Mouse (Mus musculus) gonadal fat pad, adult 2 months (tissue): Measurements from ENCODE around the gene Ctf2. TPM values are rescaled to one million over a fixed set of nuclear protein-coding genes. Genes with fewer than 3 reads are reported as not detected.
"Not testable (repeated sequence)": the region's sequence is repeated elsewhere in the genome, so short reads cannot be mapped to it uniquely, and the experiment has no call there.

Experiments used
- DNase-seq: peaks from one replicate; pipeline ENCODE4 v3.0.0-alpha.2; 2012; ENCODE audit warnings: low read depth
- polyA plus RNA-seq: library from polyadenylated mRNA; depleted of rRNA; stranded (reverse); fragments of >200 nt; gene quantifications from 2 replicates; pipeline ENCODE4 v1.2.3, GENCODE M21; 2012; rRNA removed

The Ctf2 gene
- polyA plus RNA-seq: not detected in 2 replicates

DNA sequence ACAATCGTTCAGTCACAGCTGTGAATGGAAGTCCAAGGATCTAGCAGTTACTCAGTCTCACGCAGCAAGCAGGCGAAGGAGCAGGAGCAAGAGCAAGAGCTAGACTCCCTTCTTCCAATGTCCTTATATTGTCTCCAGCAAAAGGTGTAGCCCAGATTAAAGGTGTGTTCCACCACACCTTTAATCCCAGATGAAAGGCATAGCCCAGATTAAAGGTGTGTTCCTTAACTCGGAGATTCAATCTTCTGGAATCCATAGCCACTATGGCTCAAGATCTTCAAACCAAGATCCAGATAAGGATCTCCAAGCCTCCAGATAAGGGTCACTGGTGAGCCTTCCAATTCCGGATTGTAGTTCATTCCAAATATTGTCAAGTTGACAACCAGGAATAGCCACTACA lies at the start of gene Ctf2:
TSS of gene Ctf2 (minus strand) at position 101 of the 400 bp plus-strand sequence.
- not testable (repeated sequence) for DNase-seq

DNA sequence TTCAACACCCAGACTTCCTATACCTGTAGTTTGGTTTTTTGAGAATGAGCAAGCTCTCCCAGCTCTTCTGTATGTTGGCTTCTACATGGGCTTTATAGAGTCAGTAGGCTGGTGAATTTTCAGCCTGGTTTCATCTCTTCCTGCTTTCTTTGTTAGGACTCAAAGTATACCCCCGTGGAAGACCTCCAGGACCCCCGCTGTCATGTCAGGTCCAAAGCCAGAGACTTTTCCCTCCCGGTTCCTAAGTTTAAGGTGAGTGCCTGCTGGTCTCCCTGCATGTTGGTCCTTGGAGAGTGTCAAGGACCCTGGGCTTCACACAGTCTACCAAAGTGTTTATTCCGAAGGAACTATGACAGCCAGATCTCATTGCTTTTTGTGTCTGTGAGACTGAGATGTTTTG lies 46.4 kb upstream of the Ctf2 start:
- no peak for DNase-seq

DNA sequence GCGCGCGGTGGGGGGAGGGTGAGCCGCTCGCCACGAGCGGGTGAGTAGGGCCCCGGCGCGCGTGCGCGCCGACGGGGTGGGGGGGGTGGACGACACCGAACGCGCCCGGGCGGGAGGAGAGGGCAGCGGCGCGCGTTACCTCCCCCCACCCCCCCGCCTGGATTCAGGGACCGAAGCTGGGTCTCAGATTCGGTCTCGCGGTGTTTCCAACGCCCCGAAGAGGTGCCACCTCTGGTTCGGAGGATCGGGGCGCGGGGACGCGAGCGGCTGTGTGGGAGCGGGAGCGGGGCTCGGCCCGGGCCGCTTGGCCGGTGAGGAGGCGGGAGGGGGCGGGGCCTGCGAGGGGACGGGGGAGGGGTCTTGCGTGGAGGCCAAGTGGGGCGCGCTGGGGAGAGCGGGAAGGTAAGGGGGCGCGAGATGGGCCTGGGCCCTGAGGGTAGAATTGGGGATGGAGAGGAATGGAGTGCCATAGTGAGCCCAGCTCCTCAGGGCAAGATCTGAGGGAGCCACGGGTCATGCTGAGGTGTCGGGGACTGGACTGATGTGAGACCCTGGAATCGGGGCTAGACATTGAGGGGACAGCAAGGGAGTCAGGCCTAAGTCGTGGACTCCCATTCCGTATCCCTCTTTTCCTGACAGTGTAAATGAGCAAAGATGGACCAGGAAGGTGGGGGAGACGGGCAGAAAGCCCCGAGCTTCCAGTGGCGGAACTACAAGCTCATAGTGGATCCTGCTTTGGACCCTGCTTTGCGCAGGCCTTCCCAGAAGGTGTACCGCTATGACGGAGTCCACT lies 45.7 kb upstream of the Ctf2 start:
- no peak for DNase-seq

DNA sequence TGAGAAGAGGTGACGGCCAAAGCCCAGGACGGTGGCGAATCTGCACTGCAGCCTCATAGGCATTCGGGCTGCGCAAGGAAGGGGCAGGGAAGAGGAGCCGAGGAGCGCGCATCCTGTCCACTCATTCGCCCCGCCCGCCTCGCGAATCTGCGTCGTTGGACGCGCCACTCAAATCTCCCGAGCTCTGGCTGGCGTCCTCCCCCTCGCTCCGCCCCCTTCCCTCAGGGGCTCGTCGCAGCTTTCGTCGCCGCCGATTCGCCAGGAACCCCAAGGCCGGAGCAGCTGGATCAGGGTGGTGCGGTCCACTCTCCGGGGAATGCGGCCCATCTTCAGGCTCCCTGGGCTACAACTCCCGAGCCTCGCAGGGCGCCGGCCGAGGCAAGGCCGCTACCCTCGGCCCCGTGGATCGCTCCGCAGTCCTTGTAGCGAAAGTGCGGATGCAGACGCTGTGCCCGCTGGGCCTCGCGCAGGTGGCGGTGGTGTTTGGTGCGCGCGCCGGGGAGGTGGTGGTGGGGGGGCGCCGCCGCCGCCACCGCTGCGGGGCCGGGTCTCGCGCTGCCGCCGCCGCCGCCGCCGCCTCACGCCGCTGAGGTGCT lies 45.0 kb upstream of the Ctf2 start:
- no peak for DNase-seq

DNA sequence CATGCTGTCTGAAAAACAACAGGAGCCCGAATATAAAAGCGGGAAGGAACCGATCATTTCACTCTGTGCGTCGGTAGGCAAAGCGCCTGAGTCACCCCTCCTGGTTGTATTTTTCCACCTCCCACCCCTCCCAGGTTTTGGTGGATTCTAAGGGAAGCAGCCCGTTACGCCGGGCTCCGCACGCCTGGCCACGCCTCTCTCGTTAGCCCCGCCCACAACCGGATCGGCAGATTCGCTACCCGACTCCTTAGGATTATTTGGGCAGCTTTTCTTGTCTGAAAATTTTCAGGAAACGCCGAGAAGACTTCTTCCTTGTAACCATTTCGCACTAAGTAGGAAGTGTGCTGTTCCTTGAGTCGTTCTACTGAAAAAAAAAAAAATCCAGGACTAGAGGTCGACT lies 44.5 kb upstream of the Ctf2 start, which contains the start of gene Setd1a:
TSS of gene Setd1a (plus strand) at position 245 of the 400 bp plus-strand sequence.
- no peak for DNase-seq

DNA sequence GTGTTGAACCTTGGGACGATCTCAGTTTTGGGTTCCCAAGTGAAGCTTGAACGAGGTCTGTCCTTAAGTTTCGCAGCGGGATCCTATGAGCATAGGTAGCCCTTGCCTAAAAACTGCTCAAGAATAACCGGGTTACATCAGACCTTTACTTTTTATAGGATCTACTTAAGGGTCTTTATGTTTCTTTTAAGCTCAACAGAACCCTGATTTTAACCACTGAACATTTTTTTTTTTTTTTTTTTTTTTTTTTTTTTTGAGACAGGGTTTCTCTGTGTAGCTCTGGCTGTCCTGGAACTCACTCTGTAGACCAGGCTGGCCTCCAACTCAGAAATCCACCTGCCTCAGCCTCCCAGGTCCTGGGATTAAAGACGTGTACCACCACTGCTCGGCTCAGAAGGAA lies 43.9 kb upstream of the Ctf2 start:
- not testable (repeated sequence) for DNase-seq

DNA sequence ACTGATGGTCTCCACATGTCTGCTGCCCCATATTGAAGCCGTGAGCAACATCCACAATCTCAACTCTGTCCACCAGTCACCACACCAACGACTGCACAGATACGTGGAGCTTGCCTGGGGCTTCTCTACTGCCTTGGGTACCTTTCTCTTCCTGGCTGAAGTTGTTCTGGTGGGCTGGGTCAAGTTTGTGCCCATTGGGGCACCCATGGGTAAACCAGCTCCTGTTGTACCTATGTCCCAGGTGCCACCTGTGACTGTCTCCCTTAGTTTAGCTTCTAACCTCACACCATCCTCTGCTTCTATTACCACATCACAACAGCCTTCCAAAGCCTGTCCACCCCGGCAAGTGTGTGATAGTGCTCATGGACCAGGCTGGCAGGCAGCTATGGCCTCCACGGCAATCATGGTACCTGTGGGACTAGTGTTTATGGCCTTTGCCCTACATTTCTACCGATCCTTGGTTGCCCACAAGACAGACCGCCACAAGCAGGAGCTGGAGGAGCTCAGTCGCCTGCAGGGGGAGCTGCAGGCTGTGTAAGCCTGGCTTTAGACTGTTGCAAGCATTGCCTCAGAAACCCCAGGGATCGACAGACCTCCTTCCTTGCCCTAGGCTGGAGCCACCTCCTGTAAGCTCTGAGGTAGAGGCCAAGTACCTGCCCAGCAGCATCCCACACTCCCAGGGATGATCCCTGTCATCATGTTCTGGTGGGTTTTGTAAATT lies 41.9 kb upstream of the Ctf2 start:
- DNase-seq: no peak

DNA sequence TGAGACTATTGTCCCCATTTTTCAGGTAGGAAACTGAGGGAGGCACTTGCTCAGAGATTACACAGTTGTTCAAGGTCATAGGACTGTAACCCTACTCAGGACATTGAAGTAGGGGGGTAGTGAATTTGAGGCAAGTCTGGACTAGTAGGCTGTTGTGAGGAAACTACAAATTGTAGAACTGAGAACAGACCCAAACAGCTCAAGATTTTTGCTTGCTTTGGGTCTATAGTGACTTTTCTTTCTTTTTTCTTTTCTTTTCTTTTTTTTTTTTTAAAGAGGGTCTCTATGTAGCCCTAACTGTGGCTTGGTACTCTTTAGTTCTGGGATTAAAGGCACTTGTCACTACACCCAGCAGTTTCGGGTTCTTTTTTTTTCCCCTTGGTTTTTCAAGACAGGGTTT lies 40.6 kb upstream of the Ctf2 start:
- DNase-seq: no peak

DNA sequence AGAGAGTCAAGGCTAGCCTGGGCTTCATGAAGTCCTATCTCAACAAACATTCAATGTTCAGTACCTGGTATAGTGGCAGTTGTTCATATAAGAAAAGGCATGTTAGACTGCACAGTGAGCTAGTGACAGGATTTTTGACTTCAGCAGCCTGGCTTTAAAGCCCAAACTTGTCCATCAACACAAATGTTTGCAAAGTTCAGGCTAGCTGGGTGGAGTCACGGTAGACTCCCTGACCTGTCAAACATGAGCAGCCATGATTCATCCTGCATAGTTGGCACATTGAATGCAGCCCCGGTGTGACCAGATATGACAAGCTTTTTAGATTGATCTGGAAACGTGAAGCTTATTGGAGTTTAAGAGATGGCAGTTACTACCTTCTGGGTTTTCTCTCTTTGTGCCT lies 40.1 kb upstream of the Ctf2 start:
- no peak for DNase-seq

DNA sequence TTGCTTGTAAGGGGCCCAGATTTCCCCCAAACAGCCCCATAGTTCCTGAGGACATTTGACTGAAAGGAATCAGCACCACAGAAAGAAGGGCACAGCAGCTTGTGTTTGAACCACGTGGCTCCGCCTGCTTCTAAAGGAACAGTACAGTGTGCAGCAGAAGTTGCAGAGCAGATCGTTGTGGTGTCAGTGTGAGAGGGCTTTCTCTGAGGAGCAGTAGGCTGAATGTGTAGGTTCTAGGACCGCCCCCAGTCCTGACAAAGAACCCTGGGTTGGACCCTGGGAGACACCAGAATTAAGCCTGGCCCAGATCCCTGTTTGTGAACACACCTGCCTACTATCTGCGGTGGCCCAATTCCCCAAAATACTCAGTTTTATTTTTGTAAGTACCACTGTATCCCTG lies 39.3 kb upstream of the Ctf2 start:
- DNase-seq: no peak

DNA sequence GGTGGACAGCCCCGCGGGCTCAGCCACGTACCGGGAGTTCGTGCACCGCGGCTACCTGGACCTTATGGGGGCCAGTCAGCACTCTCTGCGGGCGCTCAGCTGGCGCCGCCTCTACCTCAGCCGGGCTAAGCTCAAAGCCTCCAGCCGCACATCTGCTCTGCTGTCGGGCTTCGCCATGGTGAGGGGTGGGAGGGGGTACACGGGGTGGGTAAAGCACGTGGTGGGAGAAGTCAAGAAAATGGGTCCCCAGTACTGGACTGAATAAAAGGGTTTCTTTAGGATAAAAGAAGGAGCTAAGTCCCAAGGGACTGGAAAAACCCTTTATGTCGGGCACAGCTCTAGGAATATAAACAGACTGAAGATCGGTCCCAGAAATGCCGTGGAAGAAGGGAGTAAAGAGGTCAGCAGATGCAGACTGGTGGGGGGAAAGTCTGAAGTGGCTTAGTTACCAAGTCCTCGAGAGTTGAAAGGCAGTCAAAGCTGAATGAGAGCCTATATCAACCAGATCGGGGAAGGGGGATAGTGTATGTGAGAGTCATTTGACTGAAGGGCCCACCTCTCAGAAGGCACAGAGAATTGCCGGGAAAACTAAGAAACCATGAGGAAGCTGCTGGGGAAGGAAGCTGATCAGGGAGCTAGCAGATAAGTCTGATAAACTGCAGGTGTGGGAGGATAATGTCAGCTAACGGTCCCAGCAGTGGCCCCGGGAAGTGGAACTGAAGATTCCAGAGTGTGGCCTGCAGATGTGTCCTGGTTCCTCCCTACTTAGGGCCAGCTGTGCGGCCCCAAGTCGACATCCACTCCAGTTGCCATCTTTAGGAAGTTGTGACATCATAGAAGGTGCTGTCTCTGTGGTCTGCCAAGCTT lies 38.3 kb upstream of the Ctf2 start:
- DNase-seq: no peak

DNA sequence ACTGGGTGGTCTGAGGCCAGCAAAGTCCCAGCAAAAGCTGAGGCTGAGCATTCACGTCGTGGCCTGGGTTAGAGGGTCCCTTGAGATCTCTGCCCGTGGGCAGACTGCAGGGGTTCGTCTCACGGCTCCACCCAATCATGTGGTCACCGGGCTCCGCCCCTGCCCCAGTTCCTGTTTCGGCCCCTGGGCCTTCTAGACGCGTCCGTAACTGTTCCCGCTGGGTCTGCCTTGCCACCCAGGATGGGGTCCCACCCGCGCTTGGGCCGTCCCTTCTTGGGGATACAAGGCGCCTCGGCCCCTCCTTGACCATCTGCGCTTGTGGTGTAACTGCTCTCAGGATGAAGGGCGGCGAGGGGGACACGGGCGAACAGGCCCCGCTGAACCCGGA lies 37.7 kb upstream of the Ctf2 start, which contains the start of gene Orai3:
TSS of gene Orai3 (plus strand) at position 165 of the 388 bp plus-strand sequence.
- no peak for DNase-seq

DNA sequence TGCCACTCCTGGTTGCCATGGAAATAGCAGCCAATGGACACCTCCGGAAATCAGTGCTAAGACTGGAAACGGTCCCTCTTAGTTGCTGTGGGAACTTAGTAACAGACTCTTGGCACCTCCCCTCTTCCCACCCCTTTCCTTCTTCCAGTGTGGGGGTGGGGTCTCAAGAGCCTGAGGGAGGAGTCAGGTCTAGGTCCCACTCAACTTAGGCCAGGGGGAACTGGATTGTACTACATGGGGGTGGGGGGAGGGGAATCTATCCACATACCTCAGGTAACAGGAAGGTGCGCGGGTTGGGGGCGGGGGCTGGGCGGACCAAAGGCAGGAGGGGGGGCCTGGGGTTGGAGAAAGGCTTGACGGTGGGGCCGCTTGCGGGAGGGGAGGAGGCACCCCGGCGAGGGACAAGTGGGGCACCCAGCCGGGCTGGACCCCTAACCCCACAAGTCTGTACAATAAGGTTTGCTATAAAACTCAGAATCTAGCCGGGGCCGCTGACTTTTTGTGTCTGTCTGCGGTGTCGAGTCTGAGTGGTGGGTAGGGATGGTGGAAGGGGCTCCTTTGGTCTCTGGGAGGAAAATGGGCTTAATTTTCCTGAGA lies 37.1 kb upstream of the Ctf2 start:
- DNase-seq: no peak

DNA sequence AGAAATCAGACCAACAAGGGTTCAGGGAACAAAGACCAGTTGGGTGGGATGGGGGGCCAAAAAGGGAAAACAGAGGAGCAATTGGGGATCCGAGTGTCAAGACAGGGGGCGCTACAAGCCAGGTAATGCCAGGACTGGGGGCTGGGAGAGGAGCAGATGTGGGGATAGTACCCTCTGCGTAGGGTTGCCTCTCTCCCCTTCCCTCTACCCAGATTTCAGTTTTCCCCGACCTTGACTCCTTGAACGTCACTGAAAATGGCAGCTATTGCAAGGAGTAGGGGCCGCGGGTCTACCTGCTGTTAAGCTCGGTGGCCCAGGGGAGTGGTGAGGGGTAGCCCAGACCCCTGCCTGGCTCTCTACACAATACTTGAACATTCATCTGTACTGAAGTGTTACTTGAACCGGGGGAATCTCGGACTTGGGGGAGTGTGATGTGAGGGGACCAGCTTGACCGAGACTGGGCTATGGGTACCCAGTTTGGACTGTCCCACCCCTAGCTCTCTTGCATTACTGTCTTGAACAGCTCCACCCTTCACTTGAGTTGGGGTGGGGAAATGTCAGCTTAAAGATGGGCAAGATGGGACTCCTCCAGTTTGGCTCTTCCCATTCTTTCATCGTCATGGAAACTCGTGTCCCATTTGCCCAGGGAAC lies 36.5 kb upstream of the Ctf2 start:
- no peak for DNase-seq

DNA sequence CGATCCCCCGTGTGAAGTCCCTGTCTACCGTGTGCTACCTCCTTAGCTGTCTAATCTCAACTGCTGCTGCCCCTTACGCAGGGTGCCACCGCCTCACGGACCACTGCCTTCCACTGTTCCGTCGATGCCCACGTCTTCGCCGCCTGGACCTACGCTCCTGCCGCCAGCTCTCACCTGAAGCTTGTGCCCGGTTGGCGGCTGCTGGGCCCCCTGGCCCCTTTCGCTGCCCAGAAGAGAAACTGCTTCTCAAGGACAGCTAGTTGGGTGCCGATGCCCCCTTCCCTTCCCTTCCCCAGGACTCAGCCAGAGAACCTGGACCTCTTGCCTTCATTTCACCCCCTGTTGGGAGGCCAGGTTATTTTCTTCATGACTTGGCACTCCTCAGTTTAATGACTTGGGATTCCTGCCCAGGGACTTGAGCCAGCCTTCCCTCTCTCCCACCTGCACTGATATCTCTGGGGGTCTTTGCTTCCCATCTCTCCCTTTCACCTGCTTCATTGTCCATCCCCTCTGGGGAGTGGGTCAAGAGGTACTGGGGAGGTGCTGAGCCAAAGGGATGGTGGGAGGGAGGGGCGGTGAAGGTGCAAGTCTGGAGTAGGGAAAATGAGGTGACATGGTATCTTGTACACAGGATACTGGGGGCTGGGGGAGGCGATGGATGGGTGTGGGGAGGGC lies 35.8 kb upstream of the Ctf2 start:
- no peak for DNase-seq

DNA sequence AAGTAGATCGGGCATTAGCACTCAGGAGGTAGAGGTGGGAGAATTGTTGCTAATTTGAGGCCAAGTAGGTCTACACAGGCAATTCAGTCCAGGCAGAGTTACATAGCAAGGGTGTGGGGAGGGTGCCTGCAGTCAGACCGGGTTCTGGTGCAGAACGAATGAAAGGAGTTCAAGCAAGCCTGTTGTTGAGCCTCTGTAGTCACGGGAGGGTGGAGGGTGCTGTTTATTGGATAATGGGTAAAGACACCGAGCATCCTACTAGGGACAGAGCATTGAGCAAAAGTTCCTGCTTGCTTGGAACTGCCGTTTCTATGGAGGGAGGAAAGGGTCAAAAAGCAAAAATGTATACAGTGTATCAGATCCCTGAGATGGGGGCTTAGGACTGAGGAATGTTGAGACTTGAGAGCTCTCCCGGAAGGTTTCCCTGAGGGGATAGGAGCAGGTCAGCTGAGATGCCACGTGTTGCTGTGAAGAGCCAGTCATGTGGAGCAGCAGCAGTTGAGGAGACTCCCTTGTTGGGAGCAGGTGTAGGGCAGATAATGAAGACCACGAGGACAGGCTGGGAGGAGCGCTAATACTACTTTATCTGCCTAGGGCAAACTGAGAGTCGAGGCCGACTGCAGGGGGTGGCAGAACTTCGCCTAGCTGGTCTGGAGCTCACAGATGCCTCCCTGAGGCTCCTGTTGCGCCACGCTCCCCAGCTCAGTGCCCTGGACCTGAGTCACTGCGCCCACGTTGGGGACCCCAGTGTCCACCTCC lies 35.1 kb upstream of the Ctf2 start:
- no peak for DNase-seq

DNA sequence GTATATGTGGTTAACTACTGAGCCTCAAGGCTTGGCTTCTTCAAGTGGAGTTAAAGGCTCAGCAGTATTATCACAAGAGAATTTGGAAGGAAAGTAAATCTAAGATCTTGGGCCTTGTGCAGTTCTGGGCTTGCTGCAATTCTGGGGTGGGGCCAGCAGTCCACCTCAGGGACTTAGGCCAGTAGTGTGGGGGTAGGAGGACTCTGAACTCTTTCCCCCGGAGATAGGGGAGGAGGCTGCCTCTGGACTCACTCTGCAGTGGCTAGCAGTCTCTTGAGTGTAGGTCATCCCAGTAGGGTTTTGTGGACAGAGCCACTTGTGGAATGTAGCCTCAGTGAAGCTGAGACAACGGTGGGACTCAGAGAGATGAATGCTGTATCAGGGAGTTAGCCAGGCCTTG lies 33.8 kb upstream of the Ctf2 start:
- no peak for DNase-seq

DNA sequence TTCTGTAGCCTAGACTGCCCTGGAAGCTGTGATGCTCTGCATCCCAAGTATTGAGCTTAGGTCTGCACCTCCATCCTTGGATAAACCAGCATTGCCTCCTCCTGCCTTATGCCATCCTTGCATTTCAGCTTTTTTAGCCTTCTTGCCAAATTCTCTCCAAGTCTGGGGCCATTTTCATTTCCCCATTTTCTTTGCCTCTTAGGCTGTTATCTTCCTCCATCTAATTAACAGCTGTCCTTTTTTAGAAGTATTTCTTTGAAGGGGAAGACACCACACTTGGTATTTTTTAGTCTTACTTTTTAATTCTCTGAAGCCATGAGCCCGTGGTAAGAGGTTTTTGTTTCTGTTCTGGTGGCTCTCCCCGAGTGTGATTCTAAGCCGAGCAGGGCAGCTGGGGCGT lies 31.7 kb upstream of the Ctf2 start:
- DNase-seq: no peak

DNA sequence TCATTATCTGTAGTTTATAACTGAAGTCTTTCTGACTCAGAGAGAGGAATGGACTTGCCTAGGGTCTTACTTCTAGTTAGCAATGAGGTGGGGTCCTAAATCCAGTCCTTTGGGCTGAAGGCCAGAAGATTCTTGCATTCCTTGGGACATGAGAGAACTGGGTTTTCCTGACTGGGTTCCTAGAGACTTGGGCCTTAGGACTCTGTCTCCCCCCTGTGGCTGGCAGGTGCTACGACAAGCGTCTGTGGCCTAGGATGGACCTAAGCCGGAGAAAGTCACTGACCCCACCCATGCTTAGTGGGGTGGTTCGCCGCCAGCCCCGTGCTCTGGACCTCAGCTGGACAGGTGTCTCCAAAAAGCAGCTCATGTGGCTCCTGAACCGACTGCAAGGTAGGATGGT lies 29.1 kb upstream of the Ctf2 start:
- no peak for DNase-seq

DNA sequence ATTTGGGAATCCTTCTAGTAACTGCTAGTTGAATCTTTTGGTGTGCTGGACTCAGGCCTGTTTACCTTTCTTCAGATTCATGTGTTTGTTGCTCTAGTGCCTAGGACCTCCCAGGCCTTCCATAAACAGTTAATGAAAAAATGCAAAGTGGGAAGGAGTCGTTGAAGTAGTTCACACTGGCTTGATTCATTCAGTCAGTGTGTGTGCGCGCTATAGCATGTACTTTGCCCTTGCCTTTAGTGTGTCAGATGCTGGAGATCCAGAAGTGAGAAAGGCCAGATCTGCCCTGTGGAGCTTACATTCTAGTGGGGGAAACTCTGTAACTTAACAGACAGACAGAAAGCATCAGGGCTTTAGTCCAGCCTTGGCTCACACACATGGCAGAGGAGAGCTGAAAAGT lies 28.5 kb upstream of the Ctf2 start:
- DNase-seq: no peak
